Mouse (Mus musculus): Measurements from ENCODE around the gene Cptp.

DNA sequence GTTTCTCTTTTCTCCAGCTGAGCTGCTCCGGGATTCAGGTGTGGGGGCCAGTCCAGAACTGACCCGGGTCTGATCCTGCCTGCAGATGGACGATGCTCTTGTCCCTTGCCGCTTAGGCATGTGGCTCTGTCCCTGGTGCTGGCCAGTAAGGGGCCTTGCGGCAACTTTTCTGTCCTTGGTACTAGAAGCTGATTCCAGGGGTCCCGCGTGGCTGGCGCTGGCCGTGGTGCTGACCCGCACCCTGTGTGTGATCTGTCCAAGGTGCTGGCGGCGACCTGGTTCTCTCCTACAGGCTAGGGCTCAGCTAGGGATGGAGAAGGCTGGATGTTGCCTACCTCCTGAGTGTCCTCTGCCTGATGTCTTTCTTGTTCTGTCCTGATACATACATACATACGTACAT is 9.9 kb downstream of the Cptp start:
- TF ChIP-seq GATA1 (IDR thresholded peaks at IDR 0.05; ENCODE audit: borderline replicate concordance, low read length) (no peak), FLI1 (IDR thresholded peaks at IDR 0.05; ENCODE audit: low read length) (no peak)
